Mouse (Mus musculus): ENCODE data around the gene Hsd17b3.

The Hsd17b3 gene

DNA sequence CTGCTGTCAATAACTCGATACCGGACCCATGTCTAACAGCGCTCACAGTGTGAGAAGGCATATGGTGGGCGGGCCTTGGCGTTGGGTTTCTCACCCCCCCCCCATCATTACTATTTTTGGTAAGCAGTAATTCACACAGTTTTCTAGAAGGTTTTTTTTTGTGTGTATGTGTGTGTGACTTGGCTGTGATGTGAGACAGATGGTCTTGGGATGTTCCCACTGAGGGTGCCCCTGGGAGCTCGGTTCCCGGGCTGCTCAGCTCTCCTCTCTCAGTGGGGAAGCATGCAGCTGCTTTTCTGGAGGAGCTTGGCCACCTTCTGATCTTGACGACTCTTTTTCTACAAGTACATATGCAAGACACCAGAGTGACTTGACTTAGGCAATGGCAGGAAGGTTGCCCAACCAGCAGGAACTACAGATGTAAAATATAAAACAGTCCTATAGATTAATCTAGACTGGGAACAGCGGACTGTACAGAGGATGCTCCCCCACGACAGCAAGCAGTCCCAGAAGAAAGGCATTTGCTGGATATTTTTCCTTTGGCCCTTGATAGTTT lies 70.4 kb downstream of the Hsd17b3 start:
- no peak for DNase-seq

DNA sequence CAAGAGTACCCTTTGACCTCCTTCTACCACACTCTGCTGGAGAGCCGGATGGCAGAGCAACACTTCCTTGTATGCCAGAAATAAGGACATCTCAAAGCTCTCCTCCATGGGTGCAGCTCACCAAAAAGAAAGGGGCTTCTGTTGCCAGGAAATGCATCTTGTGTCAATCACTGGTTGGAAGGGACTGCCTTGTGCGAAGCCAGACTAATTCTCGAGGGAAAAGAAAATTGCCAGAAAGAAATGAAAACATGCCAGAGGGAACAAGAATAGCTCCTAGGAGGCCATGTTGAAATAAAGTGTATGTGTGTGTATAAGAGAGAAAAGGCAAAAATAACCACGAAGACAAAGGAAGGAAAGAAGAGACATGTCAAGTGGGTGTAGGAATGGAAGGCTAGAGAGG lies 73.0 kb downstream of the Hsd17b3 start:
- no peak for DNase-seq

DNA sequence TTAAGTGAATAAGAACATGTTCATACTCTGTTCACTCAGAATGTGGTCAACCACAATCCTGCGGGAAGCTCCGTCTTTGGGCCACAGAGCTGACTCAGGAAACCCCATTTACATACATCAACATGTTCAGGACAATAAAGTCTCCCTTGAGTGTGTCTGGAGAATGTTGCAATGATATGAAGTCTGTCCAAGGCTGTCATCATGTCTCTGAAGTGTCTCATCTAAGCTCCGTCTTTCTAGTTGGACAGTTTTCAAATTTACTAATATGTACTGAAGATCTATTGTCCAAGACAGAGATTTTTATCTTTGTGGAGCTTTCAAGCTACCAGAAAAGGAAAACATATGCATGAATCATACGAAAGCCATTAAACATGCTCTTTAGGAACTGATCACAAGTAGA lies 77.9 kb downstream of the Hsd17b3 start:
- no peak for DNase-seq
